Mouse (Mus musculus) midbrain, embryonic 12.5 days (tissue): ENCODE measurements around the gene Trpm2. TPM values are rescaled to one million over a fixed set of nuclear protein-coding genes. Genes with fewer than 3 reads are reported as not detected.
"Not testable (repeated sequence)": the region's sequence is repeated elsewhere in the genome, so short reads cannot be mapped to it uniquely, and the experiment has no call there.

ENCODE experiments used
- ATAC-seq: fragments of 200-750 bp; cut with Nextera tagmentation; 2 replicates; pipeline ENCODE4 v1.8.0; 2017; ENCODE audit warnings: low read depth, moderate TSS enrichment, moderate library complexity; ENCODE audit not compliant: low FRiP score
- H3K27ac ChIP-seq: fragments of 300-500 bp; sonication (generic); replicated peaks from 2 replicates; pipeline ENCODE4 v1.5.1; 2016; ENCODE audit warnings: mild to moderate bottlenecking
- H3K27me3 ChIP-seq: fragments of 300-500 bp; sonication (generic); 2 replicates; pipeline ENCODE4 v1.6.1; 2016; ENCODE audit warnings: mild to moderate bottlenecking
- H3K36me3 ChIP-seq: fragments of 300-500 bp; sonication (generic); 2 replicates; pipeline ENCODE4 v1.6.1; 2016
- H3K4me1 ChIP-seq: fragments of 300-500 bp; sonication (generic); 2 replicates; pipeline ENCODE4 v1.6.1; 2016
- H3K4me2 ChIP-seq: fragments of 300-500 bp; sonication (generic); replicated peaks from 2 replicates; pipeline ENCODE4 v1.6.1; 2016; ENCODE audit warnings: mild to moderate bottlenecking, moderate library complexity
- H3K4me3 ChIP-seq: fragments of 300-500 bp; sonication (generic); 2 replicates; pipeline ENCODE4 v1.5.1; 2016; ENCODE audit warnings: mild to moderate bottlenecking
- H3K9ac ChIP-seq: fragments of 300-500 bp; sonication (generic); replicated peaks from 2 replicates; pipeline ENCODE4 v1.6.1; 2016; ENCODE audit warnings: mild to moderate bottlenecking, moderate library complexity
- H3K9me3 ChIP-seq: fragments of 300-500 bp; sonication (generic); 2 replicates; pipeline ENCODE4 v1.6.1; 2016; ENCODE audit warnings: mild to moderate bottlenecking
- WGBS: fragments of 180-500 bp; shearing (Covaris S2); methylation state at CpG from one replicate; pipeline ENCODE4 v1.1.7; 2016; 5-methylcytosine and 5-hydroxymethylcytosine counted together
- polyA plus RNA-seq: library from polyadenylated mRNA; unstranded; fragments of >200 nt; fragmentation: Nextera tagmentation; extraction: Ambion mirVana; gene quantifications from 2 replicates; pipeline ENCODE4 v1.2.1, GENCODE M21; 2016

Trpm2 gene
- polyA plus RNA-seq, 1 experiment from 2014 or later, result 1.5 TPM

DNA sequence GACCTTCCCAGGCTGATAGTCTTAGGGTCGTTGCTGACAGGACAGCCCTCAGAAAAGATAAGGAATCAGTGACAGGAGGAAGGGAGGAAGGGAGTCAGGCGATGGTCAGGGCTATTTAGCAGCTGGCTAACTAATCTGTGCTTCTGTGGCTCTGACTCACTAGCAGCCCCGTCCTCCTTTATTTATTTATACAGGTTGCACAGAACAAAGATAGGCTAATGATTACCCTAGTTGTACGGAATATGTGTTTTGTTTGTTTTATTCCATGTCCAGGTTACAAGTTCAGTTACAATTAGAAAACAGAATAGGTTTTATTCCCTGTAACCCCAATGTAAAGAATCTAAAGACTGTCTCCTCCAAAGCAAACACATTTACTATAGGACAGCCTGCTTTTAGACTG is 5.3 kb upstream of the Trpm2 start:
- Histone ChIP-seq H3K9ac (no peak overlapping the region), H3K4me1 (peaks cover 14% of the 10 kb centered on the region)
- 48% methylated on average over 4 of the region's 4 CpGs for WGBS

DNA sequence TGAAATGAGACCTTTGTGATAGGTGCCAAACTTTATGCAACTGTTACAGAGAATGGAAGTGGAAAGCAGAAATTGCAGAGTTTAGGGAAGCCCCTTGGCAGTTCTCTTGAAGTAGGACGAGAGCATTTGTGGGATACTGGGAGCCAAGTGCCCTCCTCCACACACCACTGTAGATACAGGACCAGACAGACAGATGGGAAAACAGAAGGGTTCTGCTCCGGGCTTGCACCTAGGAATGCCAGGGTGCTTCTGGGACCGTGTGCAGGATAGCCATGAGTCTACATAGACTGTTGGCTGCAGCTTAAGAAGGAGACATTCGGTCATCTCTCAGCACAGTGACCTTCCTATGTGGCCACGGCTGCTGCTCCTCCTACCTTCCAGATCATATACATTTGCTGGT is 4.4 kb upstream of the Trpm2 start:
- no peak for ATAC-seq
- H3K4me3 ChIP-seq, result no peak overlapping the region
- 80% methylated on average over 5 of the region's 5 CpGs for WGBS

More for the DNA sequence above, 5.3 kb upstream of the Trpm2 start:
- H3K9me3 ChIP-seq, result no peaks in the 10 kb centered on the region
- peaks cover under 1% of the 10 kb centered on the region; the same call in 1 of the 2 replicates for H3K27me3 ChIP-seq
- 0 out of 2 replicates have a peak, but pooled peaks cover 4% of the 10 kb centered on the region for H3K36me3 ChIP-seq
- ATAC-seq, result no peak
- H3K4me3 ChIP-seq, result no peak overlapping the region
- no peak overlapping the region for H3K27ac ChIP-seq
- H3K4me2 ChIP-seq, result no peak overlapping the region

DNA sequence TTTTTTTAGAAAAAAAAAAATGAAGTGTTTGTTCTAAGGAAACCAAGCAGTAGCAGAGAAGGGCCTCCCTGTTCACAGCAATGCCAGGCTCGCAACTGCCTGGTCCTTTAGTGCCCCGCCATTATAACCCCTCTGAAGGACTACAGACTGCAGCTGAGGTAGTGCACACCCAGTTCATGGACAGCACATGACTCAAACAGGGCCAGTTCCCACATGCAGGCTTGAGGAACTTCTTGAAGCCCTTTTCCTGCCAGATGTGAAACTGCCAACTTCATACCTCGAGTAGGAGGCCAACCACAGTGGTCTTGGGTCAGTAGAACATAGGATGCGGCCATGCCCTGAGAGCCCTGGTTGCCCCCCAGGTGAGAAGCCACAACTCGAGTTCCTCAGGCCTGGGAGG is 4.0 kb upstream of the Trpm2 start:
- Histone ChIP-seq H3K36me3 (no peaks in the 10 kb centered on the region), H3K4me3 (no peak overlapping the region), H3K4me1 (peaks cover 12% of the 10 kb centered on the region), H3K4me2 (no peak overlapping the region), H3K27me3 (peaks cover 14% of the 10 kb centered on the region), H3K9me3 (no peaks in the 10 kb centered on the region), H3K9ac (no peak overlapping the region), H3K27ac (no peak overlapping the region)
- no peak for ATAC-seq
- 80% methylated on average over 5 of the region's 5 CpGs for WGBS

More for the DNA sequence above, 4.4 kb upstream of the Trpm2 start:
- no peaks in the 10 kb centered on the region for H3K36me3 ChIP-seq
- no peaks in the 10 kb centered on the region for H3K9me3 ChIP-seq
- H3K4me2 ChIP-seq, result no peak overlapping the region
- H3K27ac ChIP-seq, result no peak overlapping the region
- peaks cover 9% of the 10 kb centered on the region for H3K27me3 ChIP-seq
- H3K4me1 ChIP-seq, result peaks cover 14% of the 10 kb centered on the region
- no peak overlapping the region for H3K9ac ChIP-seq

DNA sequence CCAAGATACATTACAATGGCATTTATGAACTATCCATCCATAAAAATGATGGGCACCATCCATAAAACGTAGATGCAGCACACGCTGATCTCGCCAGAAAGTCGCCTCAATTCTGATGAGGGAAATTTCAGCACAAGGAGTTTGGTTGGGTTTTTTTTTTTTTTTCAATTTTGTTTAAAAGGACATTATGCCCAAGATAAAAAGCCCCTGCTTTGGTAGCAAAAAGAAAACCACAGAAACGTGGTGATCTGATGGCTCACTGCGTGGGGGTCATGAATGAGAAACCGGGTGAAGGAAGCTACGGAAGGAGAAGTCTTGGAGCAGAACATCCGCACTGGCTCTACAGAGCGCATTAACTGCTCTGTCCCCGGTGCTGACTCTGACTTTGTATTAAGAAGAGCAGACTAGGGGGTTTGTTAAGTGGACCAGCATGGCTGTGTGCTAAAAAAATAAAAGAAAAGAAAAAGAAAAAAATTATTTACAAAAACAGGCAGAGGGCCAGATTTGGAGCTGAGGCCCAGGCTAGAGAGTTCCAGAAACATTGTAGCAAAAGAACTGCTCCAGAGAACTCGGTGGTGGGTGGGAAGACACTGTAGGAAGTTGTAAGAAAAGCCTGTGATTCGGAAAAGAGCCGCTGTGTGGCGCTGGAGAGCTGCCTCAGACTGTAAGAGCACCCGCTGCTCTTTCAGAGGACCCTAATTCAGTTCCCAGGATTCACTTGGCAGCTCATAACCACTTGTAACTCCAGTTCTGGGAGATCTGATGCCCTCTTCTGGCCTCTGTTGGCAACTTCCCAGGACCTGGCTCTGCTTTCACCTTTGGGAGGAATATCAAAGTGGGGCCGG is 1.6 kb upstream of the Trpm2 start:
- Histone ChIP-seq H3K4me2 (no peak overlapping the region), H3K4me1 (peaks cover 5% of the 10 kb centered on the region; the same call in 1 of the 2 replicates), H3K4me3 (no peak overlapping the region), H3K9ac (no peak overlapping the region), H3K27ac (no peak overlapping the region), H3K27me3 (peaks cover 31% of the 10 kb centered on the region), H3K9me3 (no peaks in the 10 kb centered on the region), H3K36me3 (no peaks in the 10 kb centered on the region)
- ATAC-seq, result no peak
- WGBS, result 63% methylated on average over 17 of the region's 17 CpGs

DNA sequence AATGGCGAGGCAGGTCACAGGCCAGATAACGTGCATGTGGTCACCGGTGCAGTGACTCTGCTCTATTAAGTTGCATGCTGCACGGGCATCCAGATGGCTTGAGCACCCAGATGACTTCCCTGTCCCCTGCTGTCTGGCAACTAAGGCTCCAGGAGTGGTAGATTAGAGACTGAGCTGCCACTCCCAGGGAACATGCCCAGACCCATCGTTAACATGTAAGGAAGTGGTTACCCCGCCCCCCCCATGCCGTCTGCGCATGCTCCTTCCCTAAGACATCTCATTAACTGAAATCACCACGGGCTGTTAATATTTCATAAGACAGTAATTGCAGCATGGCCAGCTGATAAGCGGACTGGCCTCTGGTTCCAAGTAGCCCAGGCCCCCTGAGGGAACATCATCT is 828 bp upstream of the Trpm2 start:
- Histone ChIP-seq H3K9ac (no peak overlapping the region), H3K4me1 (peaks cover 5% of the 10 kb centered on the region; the same call in 1 of the 2 replicates), H3K4me3 (no peak overlapping the region), H3K36me3 (no peaks in the 10 kb centered on the region), H3K9me3 (no peaks in the 10 kb centered on the region), H3K4me2 (no peak overlapping the region), H3K27ac (no peak overlapping the region), H3K27me3 (peaks cover 31% of the 10 kb centered on the region)
- ATAC-seq, result no peak
- 91% methylated on average over 10 of the region's 10 CpGs for WGBS

DNA sequence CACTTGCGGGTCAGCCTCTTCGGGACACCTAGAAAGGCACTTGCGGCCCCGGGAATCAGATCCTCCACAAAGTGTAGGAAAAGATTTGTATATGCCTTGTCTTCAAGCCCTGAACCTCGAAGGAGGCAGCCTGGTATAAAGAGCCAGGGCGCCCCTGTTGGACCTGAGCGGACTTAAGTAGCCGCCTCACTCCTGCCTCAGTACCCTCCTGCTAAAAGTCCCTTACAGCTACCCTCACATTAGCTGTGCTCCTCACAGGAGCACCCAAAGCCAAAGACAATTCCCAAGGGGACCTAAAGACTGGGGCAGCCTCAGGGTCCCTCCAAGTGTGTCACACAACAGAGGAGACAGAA is 414 bp downstream of the Trpm2 start:
- H3K4me2 ChIP-seq, result peak overlapping the region; percentile 68
- H3K4me3 ChIP-seq, result peak overlapping the region; percentile 40
- peaks cover 31% of the 10 kb centered on the region for H3K27me3 ChIP-seq
- ATAC-seq, result peak; percentile 36; the same call in 1 of the 2 replicates
- H3K4me1 ChIP-seq, result peaks cover 5% of the 10 kb centered on the region; the same call in 1 of the 2 replicates
- 18% methylated on average over 8 of the region's 8 CpGs for WGBS
- H3K27ac ChIP-seq, result no peak overlapping the region
- no peaks in the 10 kb centered on the region for H3K9me3 ChIP-seq
- peak overlapping the region; percentile 57 for H3K9ac ChIP-seq
- H3K36me3 ChIP-seq, result no peaks in the 10 kb centered on the region

DNA sequence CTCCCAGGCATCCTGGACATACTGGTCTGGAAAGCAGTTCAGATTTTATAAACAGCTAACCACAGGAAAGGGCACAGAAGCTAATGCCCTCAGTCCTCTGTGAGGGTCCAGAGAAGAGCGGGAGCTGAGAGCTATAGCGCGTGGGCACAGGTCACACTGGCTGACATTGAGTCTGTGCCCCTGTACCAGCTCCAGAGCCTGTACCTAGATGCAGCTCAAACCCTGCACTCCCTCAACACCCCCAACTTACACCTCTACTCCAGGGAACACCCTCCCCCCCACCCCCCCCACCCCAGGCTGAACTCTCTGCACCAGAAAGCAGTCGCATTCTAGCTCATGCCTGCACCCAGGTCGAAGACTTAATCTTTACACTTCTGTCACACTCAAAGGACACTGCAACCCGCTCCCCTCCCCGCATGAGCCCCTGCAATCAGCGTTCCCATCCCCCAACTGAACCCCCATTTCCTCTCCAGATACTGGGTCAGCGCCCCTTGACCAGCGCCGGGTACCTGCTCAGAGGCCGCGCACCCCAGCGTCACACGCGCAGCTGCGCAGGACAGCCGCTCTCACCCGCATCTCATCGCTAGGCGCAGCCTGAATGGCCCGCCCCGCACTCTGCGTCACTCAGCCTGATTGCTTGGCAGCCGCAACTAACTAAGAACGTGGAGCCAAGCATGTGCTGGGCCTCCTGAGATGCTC is 940 bp downstream of the Trpm2 start:
- H3K9me3 ChIP-seq, result no peaks in the 10 kb centered on the region
- WGBS, result 5% methylated on average over 26 of the region's 26 CpGs
- H3K9ac ChIP-seq, result peak overlapping the region; percentile 57
- peaks cover 5% of the 10 kb centered on the region; the same call in 1 of the 2 replicates for H3K4me1 ChIP-seq
- no peak overlapping the region for H3K27ac ChIP-seq
- H3K27me3 ChIP-seq, result peaks cover 31% of the 10 kb centered on the region
- H3K36me3 ChIP-seq, result no peaks in the 10 kb centered on the region
- H3K4me2 ChIP-seq, result peak overlapping the region; percentile 68
- peak overlapping the region; percentile 40 for H3K4me3 ChIP-seq
- ATAC-seq, result peak; percentile 74

DNA sequence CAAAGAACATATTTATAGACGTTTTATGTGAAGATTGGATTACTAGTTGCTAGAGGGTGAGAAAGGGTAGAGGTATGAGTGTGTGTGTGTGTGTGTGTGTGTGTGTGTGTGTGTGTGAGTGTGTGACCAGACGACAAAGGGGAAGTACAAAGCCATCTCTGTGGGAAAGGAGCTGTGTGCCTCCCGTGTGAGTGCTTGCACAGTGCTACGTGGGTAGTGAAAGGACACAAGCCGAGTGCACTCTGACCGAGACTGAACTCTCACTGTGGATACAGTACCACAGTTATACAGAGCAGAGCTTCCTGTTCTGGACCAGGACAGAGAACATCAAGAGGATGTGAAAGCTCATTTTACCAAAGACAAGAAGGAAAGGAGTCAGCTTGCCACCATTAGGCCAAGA is 6.4 kb downstream of the Trpm2 start:
- Histone ChIP-seq H3K4me2 (no peak overlapping the region), H3K27ac (no peak overlapping the region), H3K4me3 (no peak overlapping the region), H3K9me3 (no peaks in the 10 kb centered on the region), H3K4me1 (no peaks in the 10 kb centered on the region), H3K36me3 (no peaks in the 10 kb centered on the region), H3K9ac (no peak overlapping the region), H3K27me3 (peaks cover 14% of the 10 kb centered on the region)
- no peak for ATAC-seq
- WGBS, result 83% methylated on average over 6 of the region's 6 CpGs

DNA sequence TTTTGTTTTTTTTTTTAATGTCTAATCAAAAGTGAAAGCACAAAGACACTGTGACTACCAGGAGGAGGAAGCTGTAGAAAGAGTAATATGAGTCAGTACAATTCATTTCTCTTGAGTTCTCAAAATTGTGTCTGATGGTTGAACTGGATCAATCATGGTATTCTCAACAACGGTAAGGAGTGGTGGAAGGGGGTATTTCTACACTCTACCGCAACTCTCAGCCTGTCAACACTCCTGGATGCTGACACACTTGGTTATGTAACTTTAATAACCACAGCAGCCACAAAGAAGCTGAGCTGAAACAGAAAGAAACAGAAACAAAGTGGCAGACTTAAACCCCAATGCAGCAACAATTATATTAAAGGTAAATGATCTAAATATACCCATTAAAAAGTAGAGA is 7.6 kb downstream of the Trpm2 start:
- no peak overlapping the region for H3K9ac ChIP-seq
- H3K9me3 ChIP-seq, result no peaks in the 10 kb centered on the region
- no peak overlapping the region for H3K4me2 ChIP-seq
- WGBS, result 89% methylated on average over 2 of the region's 2 CpGs
- no peak overlapping the region for H3K4me3 ChIP-seq
- no peak overlapping the region for H3K27ac ChIP-seq
- H3K4me1 ChIP-seq, result no peaks in the 10 kb centered on the region
- H3K27me3 ChIP-seq, result peaks cover 2% of the 10 kb centered on the region
- H3K36me3 ChIP-seq, result no peaks in the 10 kb centered on the region
- ATAC-seq, result no peak

DNA sequence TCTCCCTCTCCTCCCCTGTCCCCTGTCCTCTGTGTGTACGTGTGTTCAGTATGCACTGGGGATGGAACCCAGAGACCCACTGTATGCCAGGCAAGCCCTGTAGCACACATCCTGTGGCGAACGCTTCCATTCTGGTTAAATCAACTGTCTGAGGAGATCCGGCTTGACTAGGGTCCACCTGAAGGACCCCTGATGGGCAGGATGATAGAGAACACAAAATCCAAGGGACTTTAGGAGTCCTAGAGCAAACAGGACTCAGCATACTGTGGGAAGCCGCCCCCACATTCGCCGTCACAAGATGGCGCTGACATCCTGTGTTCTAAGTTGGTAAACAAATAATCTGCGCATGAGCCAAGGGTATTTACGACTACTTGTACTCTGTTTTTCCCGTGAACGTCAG is 19.9 kb downstream of the Trpm2 start:
- not testable (repeated sequence) for H3K36me3 ChIP-seq, H3K27me3 ChIP-seq, H3K4me1 ChIP-seq, H3K4me3 ChIP-seq, H3K9me3 ChIP-seq, ATAC-seq, H3K9ac ChIP-seq, H3K27ac ChIP-seq, H3K4me2 ChIP-seq
- WGBS, result 90% methylated on average over 9 of the region's 12 CpGs

DNA sequence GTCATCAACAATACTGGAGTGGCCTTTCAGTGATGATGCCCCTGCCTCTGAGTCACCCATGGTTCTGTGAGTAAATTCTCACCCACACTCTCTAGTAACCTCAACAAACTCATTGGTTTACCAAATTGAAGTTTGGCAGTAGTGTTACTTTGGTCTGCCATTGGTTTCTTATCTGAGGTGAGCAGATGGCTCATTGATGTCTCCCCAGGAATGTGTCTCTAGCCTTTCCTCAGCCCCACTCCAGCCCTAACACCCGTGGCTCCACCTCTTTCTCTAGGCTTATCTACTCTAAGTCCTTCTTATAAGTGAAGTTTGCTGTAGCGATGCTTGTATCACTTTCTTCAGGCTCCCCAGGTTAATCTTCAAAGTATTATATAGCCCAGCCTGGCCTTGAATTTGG is 30.7 kb downstream of the Trpm2 start:
- Histone ChIP-seq H3K9ac (no peak overlapping the region), H3K4me1 (no peaks in the 10 kb centered on the region), H3K36me3 (no peaks in the 10 kb centered on the region), H3K27me3 (no peaks in the 10 kb centered on the region), H3K4me2 (no peak overlapping the region), H3K27ac (no peak overlapping the region), H3K9me3 (no peaks in the 10 kb centered on the region), H3K4me3 (no peak overlapping the region)
- 74% methylated on average over 2 of the region's 2 CpGs for WGBS
- no peak for ATAC-seq

DNA sequence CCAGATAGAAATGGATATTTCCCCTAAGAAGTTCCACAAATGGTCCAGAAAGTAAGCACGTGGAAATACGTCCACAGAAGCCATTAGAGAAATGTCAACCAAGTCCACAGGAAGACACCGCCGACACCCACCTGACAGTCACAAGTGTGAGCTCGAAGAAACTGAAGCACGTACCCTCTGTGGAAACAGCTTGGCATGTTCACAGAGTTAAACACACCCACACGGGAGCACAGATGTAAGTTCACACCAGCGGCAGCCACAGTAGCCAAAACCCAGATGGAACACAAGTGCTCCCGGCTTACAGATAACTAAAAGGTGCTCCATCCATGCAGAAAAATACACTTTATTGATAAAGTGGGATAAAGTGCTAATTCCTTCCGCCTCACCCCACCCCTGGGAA is 43.0 kb downstream of the Trpm2 start:
- ATAC-seq, result no peak
- Histone ChIP-seq H3K4me3 (no peak overlapping the region), H3K9ac (no peak overlapping the region), H3K4me2 (no peak overlapping the region), H3K27me3 (no peaks in the 10 kb centered on the region), H3K27ac (no peak overlapping the region), H3K4me1 (no peaks in the 10 kb centered on the region), H3K9me3 (no peaks in the 10 kb centered on the region), H3K36me3 (no peaks in the 10 kb centered on the region)
- WGBS, result 87% methylated on average over 10 of the region's 10 CpGs
